Mouse (Mus musculus) MEL (cell line): ENCODE measurements at regions not wholly inside any gene's neighbourhood (a gene's known extent, or its start where the extent isn't known, plus 50 kb on each side); places are given as distances from the start of the nearest gene placed in this dataset.

Experiments
- CTCF ChIP-seq, 3 experiments: IDR thresholded peaks in 2 of 3; conservative IDR thresholded peaks in 1 of 3; 2 replicates each; pipeline ENCODE4 v1.5.1; 2011 to 2012; ENCODE audit warnings: low read length in 3 of 3, low read depth in 2 of 3, mild to moderate bottlenecking in 2 of 3, improper control_type of control experiment in 1 of 3, inconsistent platforms in 1 of 3, mixed read lengths in 1 of 3, moderate library complexity in 1 of 3; ENCODE audit not compliant: control insufficient read depth in 1 of 3, insufficient read depth in 1 of 3, poor library complexity in 1 of 3, severe bottlenecking in 1 of 3
- KAT2A ChIP-seq: conservative IDR thresholded peaks from 2 replicates; pipeline ENCODE4 v1.6.1; 2012; ENCODE audit warnings: low read depth, low read length, improper control_type of control experiment, inconsistent platforms
- MAX ChIP-seq: IDR thresholded peaks from 2 replicates; pipeline ENCODE4 v1.6.1; 2011; ENCODE audit warnings: low read length, improper control_type of control experiment
- MAZ ChIP-seq: IDR thresholded peaks from 2 replicates; pipeline ENCODE4 v1.6.1; 2012; ENCODE audit warnings: low read depth, mild to moderate bottlenecking, inconsistent platforms, low read length, improper control_type of control experiment
- POLR2A ChIP-seq, 2 experiments: IDR thresholded peaks; 2 replicates each; pipeline ENCODE4 v1.6.1; 2011 to 2012; ENCODE audit warnings: low read length in 2 of 2, mild to moderate bottlenecking in 2 of 2, control low read depth in 1 of 2, improper control_type of control experiment in 1 of 2, low read depth in 1 of 2, moderate library complexity in 1 of 2; ENCODE audit not compliant: control insufficient read depth in 1 of 2, insufficient read depth in 1 of 2, poor library complexity in 1 of 2
- RAD21 ChIP-seq: IDR thresholded peaks from 2 replicates; pipeline ENCODE4 v1.6.1; 2011; ENCODE audit warnings: mild to moderate bottlenecking, low read depth, low read length, improper control_type of control experiment
- TAL1 ChIP-seq: IDR thresholded peaks from 2 replicates; pipeline ENCODE4 v1.6.1; 2012; ENCODE audit warnings: mild to moderate bottlenecking, inconsistent platforms, low read length, moderate library complexity, mixed read lengths
- ZKSCAN1 ChIP-seq: IDR thresholded peaks from 2 replicates; pipeline ENCODE4 v1.6.1; 2012; ENCODE audit warnings: low read depth, mild to moderate bottlenecking, inconsistent platforms, low read length, improper control_type of control experiment, moderate library complexity

DNA sequence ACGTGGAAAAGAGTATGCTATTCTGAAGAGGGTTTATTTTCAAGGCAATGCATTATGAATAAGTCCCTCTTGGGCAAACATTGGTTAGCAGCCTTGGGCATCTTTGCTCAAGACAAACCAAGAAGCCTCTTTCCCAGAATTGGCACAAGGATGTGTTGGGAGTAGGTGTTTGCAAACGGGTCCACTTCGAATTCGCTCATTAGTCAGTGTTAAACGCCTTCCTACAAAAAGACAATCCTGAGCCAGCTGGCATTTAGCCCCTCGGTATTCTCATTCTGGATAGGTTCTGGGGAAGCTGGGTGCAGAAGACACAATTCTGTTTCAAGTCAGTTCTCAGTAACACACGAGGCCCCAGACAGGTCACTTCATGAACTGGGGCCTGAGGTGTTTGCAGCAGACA lies 87.7 kb upstream of the Gmds start:
- no peak for TF ChIP-seq CTCF (IDR thresholded peaks at IDR 0.05 in 2 of 3, conservative IDR thresholded peaks at IDR 0.05 in 1 of 3; ENCODE audit: control insufficient read depth in 1 of 3, insufficient read depth in 1 of 3, low read depth in 2 of 3, low read length in 3 of 3, poor library complexity in 1 of 3, severe bottlenecking in 1 of 3)
- TF ChIP-seq POLR2A (IDR thresholded peaks at IDR 0.05; ENCODE audit: control insufficient read depth in 1 of 2, insufficient read depth in 1 of 2, low read depth in 1 of 2, low read length in 2 of 2, poor library complexity in 1 of 2), result no peak
- no peak for TF ChIP-seq ZKSCAN1
- TF ChIP-seq MAZ, result no peak
- no peak for TF ChIP-seq TAL1
- no peak for TF ChIP-seq MAX
- TF ChIP-seq RAD21, result no peak
- TF ChIP-seq KAT2A, result no peak
